Mouse (Mus musculus) monocyte, adult 5-6 weeks (primary cell): ENCODE results near the gene Ranbp3. TPM values are rescaled to one million over a fixed set of nuclear protein-coding genes. Genes with fewer than 3 reads are reported as not detected.

Experiments
- ATAC-seq: fragments of 153-309, 156-312 bp; replicated peaks from 2 replicates; pipeline ENCODE4 v1.8.0; 2017; ENCODE audit warnings: mild to moderate bottlenecking; ENCODE audit not compliant: low TSS enrichment, insufficient number of reproducible peaks, severe bottlenecking, poor library complexity, low FRiP score
- total RNA-seq: library from RNA; stranded (forward); fragments of 200-1000, 200-491, 200-594 nt; gene quantifications from 3 replicates; pipeline ENCODE4 v1.2.3, GENCODE M21; 2017

Ranbp3 gene
- total RNA-seq, 1 experiment from 2014 or later, result 55.6 TPM

DNA sequence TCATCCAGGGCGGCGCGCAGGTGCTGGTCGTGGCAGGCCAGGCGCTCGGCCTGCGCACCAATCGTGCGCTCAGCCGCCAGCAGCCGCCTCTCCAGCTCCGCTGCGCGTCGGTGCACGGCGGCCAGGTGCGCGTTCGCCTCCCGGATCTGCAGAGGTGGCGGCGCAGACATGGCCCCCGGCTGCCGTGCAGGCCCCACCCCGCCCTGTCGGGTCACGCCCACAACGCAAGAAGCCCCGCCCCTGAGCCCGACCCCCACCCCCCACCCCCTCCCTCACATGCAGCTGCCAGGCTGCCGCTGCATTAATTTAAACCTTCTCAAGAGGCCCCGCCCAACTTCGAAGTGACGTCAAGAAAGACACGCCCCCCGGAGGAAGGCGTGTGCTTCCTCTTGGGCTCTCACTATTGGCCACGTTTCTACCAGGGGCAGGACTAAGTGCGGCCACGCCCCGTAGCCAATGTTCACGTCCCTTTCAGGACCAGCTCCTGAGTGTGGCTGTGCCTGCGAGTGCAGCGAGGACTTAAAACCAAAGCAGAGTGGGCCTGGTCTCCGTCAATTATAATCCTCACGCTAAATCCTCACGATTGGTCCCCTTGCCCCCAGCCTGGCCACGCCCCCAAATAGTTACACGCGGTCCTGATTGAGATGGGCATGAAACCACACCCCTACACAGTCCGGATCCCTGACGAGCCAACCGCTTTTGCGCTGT is 43.7 kb downstream of the Ranbp3 start:
- ATAC-seq, result peak; percentile 83

DNA sequence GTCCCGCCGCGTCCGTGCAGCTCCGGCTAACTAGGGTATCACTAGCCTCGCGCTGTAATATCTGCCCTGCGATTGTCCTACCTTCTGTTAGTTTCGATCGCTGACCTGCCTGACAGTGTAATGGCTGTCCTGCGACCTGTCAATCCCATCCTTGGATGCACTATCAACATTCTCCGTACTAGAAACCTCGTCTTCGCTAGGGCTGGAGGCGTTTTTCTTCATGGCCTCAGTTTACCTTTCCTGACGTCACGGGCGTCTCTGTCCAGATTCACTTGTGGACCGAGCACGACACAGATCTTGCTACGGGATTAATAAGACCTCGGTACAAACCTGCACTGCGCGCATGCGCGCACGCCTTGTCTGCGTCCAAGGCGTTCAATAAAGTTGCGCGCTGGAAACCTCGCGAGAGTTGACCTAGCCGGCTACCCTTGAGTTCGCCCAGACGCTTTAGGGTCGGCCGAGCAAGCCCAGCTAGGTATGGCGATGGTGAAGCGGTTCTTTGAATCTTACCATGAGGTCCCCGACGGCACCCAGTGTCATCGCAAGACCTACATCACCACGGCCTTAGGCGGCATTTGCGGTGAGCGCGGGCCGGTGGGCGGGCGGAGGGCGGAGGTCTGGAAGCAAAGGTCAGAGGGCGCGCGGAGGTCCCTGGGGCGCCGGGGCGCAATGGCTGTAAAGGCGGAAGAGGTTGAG is 44.4 kb downstream of the Ranbp3 start, which contains the start of the genes Ndufa11 and Vmac:
TSS of gene Ndufa11 (plus strand) at position 405 of the 696 bp plus-strand sequence.
TSS of gene Vmac (minus strand) at position 660 of the 696 bp plus-strand sequence.
- ATAC-seq, result peak; percentile 56

DNA sequence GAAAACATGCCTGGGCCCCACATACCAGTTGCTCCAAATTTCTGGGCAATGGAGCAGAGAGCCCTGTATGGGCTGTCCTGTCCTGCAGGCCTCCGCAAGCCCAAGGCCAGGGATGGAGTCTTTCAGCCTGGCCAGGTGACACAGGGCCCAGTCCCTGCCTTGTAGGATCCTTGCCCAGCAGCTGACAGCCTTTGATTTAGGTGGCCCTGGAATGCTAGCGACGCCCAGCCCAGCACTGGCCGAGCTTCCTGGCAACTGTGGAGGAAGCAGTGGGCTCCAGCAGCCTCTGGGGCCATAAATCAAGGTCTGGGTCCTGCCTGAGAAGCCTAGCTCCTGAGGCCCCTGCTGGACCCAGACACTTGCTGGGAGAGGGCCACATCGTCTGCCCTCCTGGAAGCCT is 49.3 kb downstream of the Ranbp3 start:
- ATAC-seq, result no peak

DNA sequence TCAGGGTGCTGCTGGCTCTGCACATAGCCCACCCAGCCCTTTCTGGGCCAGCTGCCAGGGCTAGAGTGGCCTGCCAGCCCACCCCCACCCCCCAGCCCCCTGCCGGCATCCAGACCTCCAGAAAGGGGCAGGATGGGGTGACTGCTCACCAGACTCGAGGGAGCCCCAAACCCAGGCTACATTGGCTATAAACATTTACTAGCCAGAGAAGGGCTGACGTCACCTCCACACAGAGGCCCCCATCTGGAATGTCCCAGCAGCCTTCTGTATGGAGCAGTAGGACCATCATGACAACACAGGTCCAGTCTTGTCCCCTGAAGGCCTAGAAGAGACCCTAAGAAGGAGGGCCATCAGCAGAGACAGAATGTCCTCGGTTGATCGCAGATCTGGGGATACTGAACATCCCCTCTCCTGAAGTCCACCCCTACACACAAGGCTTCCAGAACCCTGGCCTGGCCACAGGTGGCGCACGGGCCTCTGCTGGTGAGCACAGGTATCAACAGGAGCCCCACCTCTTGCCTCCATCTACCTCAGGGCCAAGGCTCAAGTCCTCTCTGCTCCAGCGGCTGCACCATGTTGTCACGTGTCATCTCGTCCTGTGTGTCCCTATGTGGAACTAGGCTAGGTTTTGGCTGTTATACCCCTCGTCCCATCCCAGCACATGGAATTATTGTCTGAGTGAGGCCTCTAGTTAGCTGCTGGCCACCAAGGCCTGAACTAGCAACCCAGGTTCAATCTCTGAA is 50.5 kb downstream of the Ranbp3 start:
- ATAC-seq, result no peak

DNA sequence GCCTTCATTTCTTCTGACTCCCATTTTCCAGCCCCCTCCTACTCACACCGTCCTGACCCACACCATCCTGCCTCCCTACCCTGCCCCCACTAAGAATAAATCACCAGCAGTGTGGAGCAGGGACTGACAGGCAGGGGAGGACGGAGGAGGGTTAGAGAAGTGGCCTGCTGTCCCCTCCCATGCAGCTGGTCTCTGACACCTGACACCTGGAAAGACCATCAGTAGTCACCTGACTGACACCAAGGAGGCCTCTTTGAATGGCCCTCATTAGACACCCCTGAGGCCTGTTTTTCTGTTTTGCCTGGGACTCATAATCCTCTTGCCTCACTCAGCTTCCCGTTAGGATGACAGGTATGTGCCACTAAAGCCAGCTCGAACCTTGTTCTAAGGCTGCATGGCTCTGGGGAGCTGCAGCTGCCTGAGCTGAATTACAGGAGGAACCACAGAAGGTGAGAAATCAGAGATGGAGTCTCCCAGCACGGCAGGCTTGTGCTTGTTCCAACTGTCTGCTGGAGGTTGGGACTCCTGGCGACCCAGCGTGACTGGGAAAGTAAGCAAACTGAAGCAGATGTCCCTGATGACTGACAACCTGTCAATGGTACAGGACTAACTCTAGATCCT is 54.0 kb downstream of the Ranbp3 start:
- ATAC-seq, result no peak

DNA sequence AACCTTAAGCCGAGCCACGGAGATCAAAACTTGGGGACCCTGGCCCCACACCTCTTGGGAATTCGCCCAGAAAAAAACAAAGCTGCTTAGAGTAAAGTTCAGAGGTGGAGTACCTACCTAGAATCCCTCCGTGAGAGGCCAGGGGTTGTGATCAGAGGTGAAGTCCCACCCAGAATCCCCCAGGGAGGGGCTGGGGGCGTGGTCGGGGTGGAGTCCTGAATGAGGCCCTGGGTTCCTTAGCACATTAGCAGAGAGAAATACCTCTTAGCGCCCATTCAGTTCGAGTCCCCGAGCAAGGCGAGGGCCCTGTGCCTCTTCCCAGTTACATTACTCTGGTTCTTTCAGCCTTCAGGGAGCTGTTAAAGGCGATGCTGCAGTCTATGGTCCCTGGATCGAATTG is 54.6 kb downstream of the Ranbp3 start:
- ATAC-seq, result no peak

DNA sequence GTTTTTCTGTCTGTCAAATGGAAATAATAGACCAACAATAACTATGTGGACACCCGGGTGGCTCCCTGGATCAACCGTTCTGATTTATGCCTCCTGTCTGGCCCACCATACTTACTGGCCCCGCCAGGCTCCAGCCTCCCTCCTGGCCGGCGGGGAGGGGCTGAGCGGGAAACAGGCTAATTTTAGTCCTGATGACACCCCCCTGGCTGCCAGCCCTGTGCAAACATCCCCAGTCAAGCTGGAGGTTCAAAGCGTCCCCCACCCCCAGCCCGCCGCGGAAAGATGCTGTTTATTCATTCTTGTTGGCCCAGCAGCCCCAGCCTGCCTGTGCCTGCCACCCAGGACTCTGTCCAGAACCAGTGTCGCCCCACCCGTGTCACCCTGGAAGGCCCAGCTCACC is 55.0 kb downstream of the Ranbp3 start:
- ATAC-seq, result no peak

DNA sequence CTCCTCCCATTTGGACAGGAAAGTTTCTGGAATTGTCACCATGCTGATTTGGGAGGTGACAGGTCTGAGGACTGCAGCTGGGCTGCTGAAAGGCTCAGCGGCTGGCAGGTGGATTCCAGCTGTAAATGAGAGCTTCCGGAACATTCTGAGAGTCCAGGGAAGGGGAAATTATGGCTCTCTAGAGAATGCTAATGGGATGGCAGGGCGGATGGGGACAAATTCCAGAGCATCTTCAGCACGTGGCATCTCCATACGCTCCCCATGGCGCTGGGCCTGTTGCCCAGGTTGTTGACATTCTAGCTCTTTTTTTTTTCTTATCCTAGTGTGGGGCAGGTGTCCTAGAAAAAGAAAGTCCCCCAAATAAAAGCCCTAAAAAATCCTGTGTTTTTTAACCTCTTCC is 56.1 kb downstream of the Ranbp3 start:
- no peak for ATAC-seq

DNA sequence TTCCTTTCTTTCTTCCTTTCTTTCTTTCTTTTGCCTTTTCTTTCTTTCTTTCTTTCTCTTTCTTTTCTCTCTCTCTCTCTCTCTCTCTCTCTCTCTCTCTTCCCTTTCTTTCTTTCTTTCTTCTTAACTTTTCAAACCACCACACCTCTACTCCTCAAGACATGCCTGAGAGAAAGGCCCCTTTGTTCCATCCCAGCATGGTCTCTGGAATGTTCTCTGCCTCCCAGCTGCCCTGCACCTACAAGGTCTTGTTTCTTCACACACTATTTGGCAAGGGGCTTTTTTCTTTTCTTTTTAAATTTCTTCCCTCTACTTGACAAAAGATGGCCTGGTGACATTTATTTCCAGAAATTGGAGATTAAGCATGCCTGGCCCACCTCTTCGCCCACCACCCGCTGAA is 56.6 kb downstream of the Ranbp3 start:
- ATAC-seq, result no peak

DNA sequence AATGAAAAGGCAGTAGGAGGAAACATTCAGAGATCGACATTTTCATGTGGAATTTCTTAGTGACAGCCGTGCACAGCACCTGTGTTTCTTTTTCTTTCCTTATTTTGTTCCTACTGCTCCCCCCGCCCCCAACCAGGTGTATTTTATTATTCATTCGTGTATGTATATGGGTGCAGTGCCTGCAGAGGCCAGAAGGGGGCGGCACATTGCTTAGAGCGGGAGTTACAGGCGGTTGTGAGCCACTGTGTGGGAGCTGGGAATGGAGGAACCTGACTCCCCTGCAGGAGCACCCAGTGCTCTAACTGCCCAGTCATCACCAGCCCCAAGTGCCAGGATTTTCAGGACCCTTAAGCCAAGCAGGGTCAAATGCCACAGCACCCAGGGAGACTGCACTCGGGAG is 63.4 kb downstream of the Ranbp3 start:
- no peak for ATAC-seq

DNA sequence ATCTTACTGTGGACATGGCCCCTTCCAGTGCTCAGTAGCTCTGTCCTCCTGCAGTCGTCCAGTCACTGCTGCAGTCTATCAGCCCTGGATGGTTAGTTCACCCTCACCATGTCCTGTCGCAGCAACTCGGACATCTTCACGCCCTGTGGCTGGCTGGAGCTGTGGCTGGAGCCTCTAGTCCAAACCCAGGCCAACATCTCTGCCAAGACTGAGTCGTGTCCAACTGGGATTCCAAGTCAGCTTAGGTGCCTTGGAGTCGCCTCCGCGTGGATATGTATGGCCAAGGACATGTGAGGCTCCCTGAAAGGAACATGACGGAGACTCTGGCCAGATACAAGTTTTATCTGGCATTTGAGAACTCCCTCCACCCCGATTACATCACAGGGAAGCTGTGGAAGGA is 65.1 kb downstream of the Ranbp3 start:
- ATAC-seq, result no peak

DNA sequence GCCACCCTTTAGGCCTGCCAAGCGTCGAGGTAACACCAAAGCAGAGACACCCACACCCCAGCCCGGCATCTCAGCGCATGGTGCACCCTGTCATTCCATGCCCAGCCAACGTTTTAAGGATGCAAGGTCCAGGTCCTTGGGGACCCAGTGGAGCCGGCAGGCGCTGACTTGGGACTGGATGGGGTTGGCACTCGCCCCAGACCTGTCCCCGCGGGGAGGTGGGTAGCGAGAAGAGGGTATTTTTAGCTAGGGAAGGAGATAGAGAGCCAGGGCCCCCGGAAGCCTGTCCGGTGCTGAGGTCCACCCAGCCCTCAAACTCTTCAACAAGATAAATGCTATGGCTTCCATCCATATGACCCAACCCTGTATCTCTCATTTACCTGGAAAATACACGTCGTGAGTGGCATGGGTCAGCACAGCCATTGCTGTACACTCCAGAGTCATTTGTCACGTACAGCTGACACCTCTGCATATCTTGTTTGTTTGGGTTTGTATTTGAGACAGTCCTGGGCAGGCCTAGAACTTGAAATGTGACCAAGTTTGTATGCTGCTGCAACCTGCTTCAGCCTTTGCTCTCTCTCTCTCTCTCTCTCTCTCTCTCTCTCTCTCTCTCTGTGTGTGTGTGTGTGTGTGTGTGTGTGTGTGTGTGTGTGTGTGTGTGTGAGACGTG is 67.2 kb downstream of the Ranbp3 start:
- no peak for ATAC-seq

DNA sequence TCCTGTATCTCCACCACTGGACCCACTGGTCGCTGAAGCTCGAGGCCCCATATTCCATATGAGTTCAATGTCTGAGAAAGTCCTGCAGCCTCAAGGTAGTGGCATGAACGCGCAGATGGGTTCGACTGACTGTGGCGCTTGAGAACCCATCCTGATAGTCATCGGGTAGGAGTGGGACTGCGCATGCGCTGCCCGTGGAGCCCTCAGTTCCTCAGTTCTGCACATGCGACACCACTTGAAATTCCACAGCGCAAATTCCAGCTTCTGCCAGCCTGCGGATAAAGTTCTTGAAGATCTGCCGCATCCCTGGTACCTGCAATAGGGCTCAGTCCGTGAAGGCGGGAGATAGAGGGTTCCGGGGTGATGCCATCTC is 67.7 kb downstream of the Ranbp3 start:
- no peak for ATAC-seq

DNA sequence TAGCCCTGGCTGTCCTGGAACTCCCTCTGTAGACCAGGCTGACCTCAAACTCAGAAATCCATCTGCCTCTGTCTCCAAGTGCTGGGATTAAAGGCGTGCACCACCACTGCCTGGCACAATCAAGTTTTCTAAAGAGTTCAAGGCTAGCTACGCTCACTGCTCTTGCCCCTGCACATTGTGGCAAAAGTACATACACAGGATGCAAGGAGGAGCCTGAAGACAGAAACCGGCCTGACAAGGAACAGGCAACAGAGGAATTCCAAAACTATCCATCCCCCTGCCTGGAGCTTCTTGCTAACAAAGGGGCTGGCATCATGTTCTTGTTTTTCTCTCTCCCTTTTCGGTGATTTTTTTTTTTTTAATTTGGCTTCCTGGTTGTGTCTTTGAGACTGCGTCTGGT is 71.1 kb downstream of the Ranbp3 start:
- no peak for ATAC-seq

DNA sequence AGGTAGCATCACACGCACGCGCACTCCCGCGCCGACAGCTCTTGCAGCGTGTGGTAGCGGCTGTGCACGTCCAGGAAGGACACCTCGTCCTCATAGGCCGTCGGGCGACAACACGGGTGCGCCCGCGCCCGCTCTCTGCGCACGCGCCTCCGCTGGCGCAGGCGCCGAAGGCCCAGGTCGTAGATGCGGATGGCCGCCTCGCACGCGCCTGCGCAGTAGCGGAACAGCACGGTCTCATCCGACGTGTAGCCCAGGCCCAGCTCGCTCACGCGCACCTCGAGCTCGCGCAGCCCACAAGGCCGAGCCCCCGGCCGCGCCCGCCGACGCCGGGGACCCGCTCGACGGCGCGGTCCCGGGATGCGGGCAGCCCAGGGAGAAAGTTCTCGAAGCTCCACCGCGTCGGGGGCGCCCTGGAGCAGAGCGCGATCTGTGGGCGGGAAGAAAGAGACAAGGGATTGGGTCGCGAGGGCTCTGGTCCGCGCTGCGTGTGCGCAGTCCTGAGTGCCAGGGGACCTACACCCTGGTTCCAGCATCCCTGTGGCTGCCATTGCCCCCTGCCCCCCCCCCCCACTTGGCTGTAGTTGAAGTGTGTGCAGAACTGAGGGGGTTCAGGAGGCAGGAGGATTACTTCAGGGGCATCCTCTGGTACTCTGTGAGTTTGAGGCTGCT is 78.4 kb downstream of the Ranbp3 start:
- ATAC-seq, result no peak

DNA sequence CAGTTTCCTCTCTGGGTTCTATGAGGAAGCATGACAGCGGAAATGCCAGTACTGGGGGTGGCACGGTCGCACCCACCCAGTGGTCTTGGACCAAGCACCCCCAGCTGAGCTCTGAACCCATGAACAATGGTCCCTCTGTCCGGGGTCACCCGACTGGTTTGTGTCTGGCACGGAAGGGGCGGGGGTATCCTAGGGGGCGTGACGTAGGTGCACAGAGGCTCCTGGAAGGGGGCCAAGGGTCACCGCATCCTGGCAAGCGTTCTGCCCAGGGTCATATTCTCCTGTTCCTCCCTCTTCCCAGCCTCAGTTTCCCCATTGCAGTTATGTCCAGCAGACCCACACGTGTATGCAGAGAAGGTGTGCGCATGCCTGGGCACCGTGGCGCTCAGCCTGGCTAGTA is 80.4 kb downstream of the Ranbp3 start:
- ATAC-seq, result no peak

DNA sequence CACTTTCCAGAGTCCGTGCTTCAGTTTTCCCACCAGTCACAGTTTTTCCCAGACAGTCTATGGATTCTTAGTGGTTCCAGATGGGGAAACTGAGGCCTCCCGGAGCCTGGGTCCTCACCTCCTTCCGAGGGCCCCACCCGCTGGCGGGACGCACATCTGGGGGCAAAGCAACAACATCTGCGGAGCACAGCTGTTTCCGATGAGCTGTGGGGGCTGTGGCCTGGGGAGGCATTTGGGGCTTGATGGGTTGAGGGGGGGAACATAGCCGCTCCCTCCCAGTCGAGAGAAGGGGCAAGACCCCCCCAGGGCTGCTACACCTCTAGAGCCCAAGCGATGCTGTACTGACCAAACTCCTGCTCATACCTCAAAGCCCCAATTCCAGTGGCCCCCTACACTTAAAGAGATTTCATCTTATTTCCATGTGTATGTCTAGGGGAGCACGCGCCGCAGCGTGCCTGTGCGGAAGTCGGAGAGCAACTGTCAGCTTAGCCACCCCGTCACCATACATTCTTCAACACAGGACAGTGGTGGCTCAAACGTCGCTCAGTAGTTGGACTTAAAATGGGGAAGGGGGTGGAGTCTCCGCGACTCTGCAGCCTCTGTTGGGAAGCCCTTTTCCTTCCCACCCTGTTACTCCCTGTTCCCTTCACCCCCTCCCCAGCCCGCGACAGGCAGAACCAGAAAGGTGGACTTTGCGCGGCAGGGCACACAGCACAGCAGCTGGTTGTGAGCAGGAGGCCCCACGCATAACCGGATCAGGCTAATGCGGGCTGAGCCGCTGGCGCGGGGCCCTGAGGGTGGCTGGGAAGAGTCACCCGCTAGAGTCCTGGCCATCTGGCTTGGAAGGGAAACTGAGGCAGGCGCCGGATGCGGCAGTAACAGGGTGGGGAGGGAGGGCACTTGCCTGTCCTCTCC is 81.4 kb downstream of the Ranbp3 start:
- no peak for ATAC-seq
